9 mouse cellular contexts compared by ENCODE assay signal in genomic region chr12:8547357-8547756, GRCm38 (mm10). TPM values are rescaled to one million over a fixed set of nuclear protein-coding genes. Genes with fewer than 3 reads are reported as not detected.
DNase-seq lines count a peak whose midpoint lies in the region; ATAC-seq and TF ChIP-seq lines count a peak whose summit lies in the region.
"Had no signal": no experiment of that assay in that cellular context is flagged by ENCODE, and none has a peak within 500 bp of the region (broad histone marks: within the 10 kb centered on the region; RNA-seq: fewer than 3 reads in every experiment).

No protein-coding gene starts in this region.

- H3K4me1 ChIP-seq in forebrain, embryonic 11.5 days (replicated peaks; ENCODE audit: control insufficient read depth, insufficient read depth, low read length), result no peaks in the 10 kb centered on the region
- H3K4me1 ChIP-seq in heart, postnatal 0 days (ENCODE audit: control insufficient read depth, insufficient read depth), result no peaks in the 10 kb centered on the region
- H3K4me1 ChIP-seq in liver, embryonic 15.5 days (replicated peaks), result 0 out of 2 replicates have a peak, but pooled peaks cover 2% of the 10 kb centered on the region
- no peaks in the 10 kb centered on the region for H3K4me1 ChIP-seq in stomach, embryonic 16.5 days (ENCODE audit: control insufficient read depth, insufficient read depth, low read length)

- no peak overlapping the region for H3K9ac ChIP-seq in forebrain, embryonic 11.5 days (ENCODE audit: low read length)
- H3K9ac ChIP-seq in heart, postnatal 0 days (replicated peaks; ENCODE audit: low read depth, low read length), result no peak overlapping the region
- no peak overlapping the region for H3K9ac ChIP-seq in liver, embryonic 15.5 days
- no peak overlapping the region for H3K9ac ChIP-seq in stomach, embryonic 16.5 days (ENCODE audit: low read length)

- no peak overlapping the region for H3K4me2 ChIP-seq in forebrain, embryonic 11.5 days (ENCODE audit: low read depth, low read length, severe bottlenecking)
- no peak overlapping the region for H3K4me2 ChIP-seq in heart, postnatal 0 days (ENCODE audit: low read depth, low read length)
- H3K4me2 ChIP-seq in liver, embryonic 15.5 days, result no peak overlapping the region
- H3K4me2 ChIP-seq in stomach, embryonic 16.5 days (ENCODE audit: low read depth, low read length), result no peak overlapping the region

- TF ChIP-seq EP300 in heart, postnatal 0 days (IDR thresholded peaks at IDR 0.05; ENCODE audit: low read depth), result no peak

- no peaks in the 10 kb centered on the region for H3K27me3 ChIP-seq in forebrain, embryonic 11.5 days (ENCODE audit: control insufficient read depth, insufficient read depth, low read length)
- no peaks in the 10 kb centered on the region for H3K27me3 ChIP-seq in heart, postnatal 0 days (ENCODE audit: control insufficient read depth, insufficient read depth, low read length)
- no peaks in the 10 kb centered on the region for H3K27me3 ChIP-seq in liver, embryonic 15.5 days
- no peaks in the 10 kb centered on the region for H3K27me3 ChIP-seq in stomach, embryonic 16.5 days (ENCODE audit: control insufficient read depth, insufficient read depth, low read length)

- DNase-seq in CD8-positive naive resting alpha-beta T cell, adult 2 months (ENCODE audit: low read depth in 2 of 2, low spot score in 2 of 2), result peak; percentile 32 to 46
- DNase-seq in brain, embryonic 18.5 days (ENCODE audit: low read depth, low spot score), result peak; percentile 14
- DNase-seq in forebrain, embryonic 11.5 days (ENCODE audit: low spot score), result peak; percentile 82
- DNase-seq in heart, postnatal 0 days (ENCODE audit: low spot score), result peak; percentile 90
- peak; percentile 76 to 77 for DNase-seq in kidney, postnatal 25 days
- DNase-seq in neural tube, embryonic 10.5 days (ENCODE audit: extremely low spot score, low spot score), result peak; percentile 74

- peak; percentile 49; the same call in 1 of the 2 replicates for ATAC-seq in forebrain, embryonic 11.5 days (replicated peaks; ENCODE audit: low FRiP score)
- ATAC-seq in heart, postnatal 0 days (ENCODE audit: insufficient read depth, low read depth), result peak; percentile 76
- peak; percentile 47 for ATAC-seq in liver, embryonic 15.5 days (ENCODE audit: insufficient read depth)
- peak; percentile 76 for ATAC-seq in stomach, embryonic 16.5 days (ENCODE audit: insufficient read depth, low FRiP score)

- no peaks in the 10 kb centered on the region for H3K9me3 ChIP-seq in forebrain, embryonic 11.5 days (ENCODE audit: control insufficient read depth, low read length)
- H3K9me3 ChIP-seq in heart, postnatal 0 days (replicated peaks; ENCODE audit: control insufficient read depth, low read length), result no peaks in the 10 kb centered on the region
- H3K9me3 ChIP-seq in liver, embryonic 15.5 days (replicated peaks), result no peaks in the 10 kb centered on the region
- H3K9me3 ChIP-seq in stomach, embryonic 16.5 days (replicated peaks; ENCODE audit: control insufficient read depth, low read length), result no peaks in the 10 kb centered on the region

- WGBS in forebrain, embryonic 11.5 days, result 16% methylated on average over 11 of the region's 11 CpGs
- 14% methylated on average over 11 of the region's 11 CpGs for WGBS in heart, postnatal 0 days
- 11% methylated on average over 11 of the region's 11 CpGs for WGBS in liver, embryonic 15.5 days (ENCODE audit: insufficient replicate concordance)
- 20% methylated on average over 11 of the region's 11 CpGs for WGBS in stomach, embryonic 16.5 days

- peak; percentile 100 for TF ChIP-seq CTCF in heart, postnatal 0 days (IDR thresholded peaks at IDR 0.05; ENCODE audit: low read depth)

- no peaks in the 10 kb centered on the region for H3K36me3 ChIP-seq in forebrain, embryonic 11.5 days (ENCODE audit: control insufficient read depth, insufficient read depth, low read length)
- no peaks in the 10 kb centered on the region for H3K36me3 ChIP-seq in heart, postnatal 0 days (replicated peaks; ENCODE audit: control insufficient read depth, insufficient read depth, low read length)
- H3K36me3 ChIP-seq in liver, embryonic 15.5 days (replicated peaks), result no peaks in the 10 kb centered on the region
- no peaks in the 10 kb centered on the region for H3K36me3 ChIP-seq in stomach, embryonic 16.5 days (ENCODE audit: control insufficient read depth, insufficient read depth, low read length)

- H3K4me3 ChIP-seq in forebrain, embryonic 11.5 days (ENCODE audit: low read depth, low read length), result no peak overlapping the region
- H3K4me3 ChIP-seq in heart, postnatal 0 days (ENCODE audit: low read depth, low read length), result no peak overlapping the region
- no peak overlapping the region for H3K4me3 ChIP-seq in liver, embryonic 15.5 days (replicated peaks)
- H3K4me3 ChIP-seq in stomach, embryonic 16.5 days (replicated peaks; ENCODE audit: low read length), result no peak overlapping the region
- H3K4me3 ChIP-seq: erythroblast, embryonic 14.5 days had no signal

- H3K27ac ChIP-seq in forebrain, embryonic 11.5 days (ENCODE audit: low read depth, low read length), result no peak overlapping the region
- no peak overlapping the region for H3K27ac ChIP-seq in heart, postnatal 0 days (ENCODE audit: low read depth)
- no peak overlapping the region for H3K27ac ChIP-seq in liver, embryonic 15.5 days (replicated peaks)
- H3K27ac ChIP-seq in stomach, embryonic 16.5 days (ENCODE audit: low read length), result no peak overlapping the region

RNA-seq across cellular contexts. Expression of gene Rhob, which starts 47.5 kb away (rescaled TPM):
- polyA plus RNA-seq in forebrain, embryonic 11.5 days (2014; fragmentation: Nextera tagmentation; extraction: Ambion mirVana), result 55.1 and 58.3 TPM in 2 replicates
- 202 and 228 TPM in 2 replicates for total RNA-seq in heart, postnatal 0 days (2014; rRNA removed; ENCODE audit: low replicate concordance)
- polyA plus RNA-seq in heart, postnatal 0 days (2015; fragmentation: Nextera tagmentation; extraction: Ambion mirVana), result 31.4 and 34.2 TPM in 2 replicates
- polyA plus RNA-seq in liver, embryonic 15.5 days (2015; fragmentation: Nextera tagmentation; extraction: Ambion mirVana), result 7.5 and 8.2 TPM in 2 replicates
- 32.0 and 34.3 TPM in 2 replicates for polyA plus RNA-seq in stomach, embryonic 16.5 days (2015; fragmentation: Nextera tagmentation; extraction: Ambion mirVana)

RNA-seq across cellular contexts. Expression of gene Slc7a15, which starts 51.5 kb away (rescaled TPM):
- not detected in 2 replicates for polyA plus RNA-seq in forebrain, embryonic 11.5 days (2014; fragmentation: Nextera tagmentation; extraction: Ambion mirVana)
- not detected in 2 replicates for total RNA-seq in heart, postnatal 0 days (2014; rRNA removed; ENCODE audit: low replicate concordance)
- 0.05 TPM in 1 of 2 replicates, not detected in the other for polyA plus RNA-seq in heart, postnatal 0 days (2015; fragmentation: Nextera tagmentation; extraction: Ambion mirVana)
- polyA plus RNA-seq in liver, embryonic 15.5 days (2015; fragmentation: Nextera tagmentation; extraction: Ambion mirVana), result 0.05 and 0.09 TPM in 2 replicates
- polyA plus RNA-seq in stomach, embryonic 16.5 days (2015; fragmentation: Nextera tagmentation; extraction: Ambion mirVana), result not detected in 2 replicates
- polyA plus RNA-seq: erythroblast, embryonic 14.5 days had no signal

Comparison
In these comparisons a context has a peak if more than half of its experiments do, and no peak if none do; other contexts are left out.
1. DNase-seq: peak in every context shown above with its lines; median percentile 90 in heart, postnatal 0 days; 82 in forebrain, embryonic 11.5 days; 76 in kidney, postnatal 25 days; 74 in neural tube, embryonic 10.5 days; 39 in CD8-positive naive resting alpha-beta T cell, adult 2 months; 14 in brain, embryonic 18.5 days.